Mouse (Mus musculus) B cell, adult 2 months (primary cell): ENCODE measurements around the gene Aldh1l1.

Source experiments
- DNase-seq, 2 experiments: peaks; one replicate each; pipeline ENCODE4 v3.0.0; 2022

Gene Aldh1l1

DNA sequence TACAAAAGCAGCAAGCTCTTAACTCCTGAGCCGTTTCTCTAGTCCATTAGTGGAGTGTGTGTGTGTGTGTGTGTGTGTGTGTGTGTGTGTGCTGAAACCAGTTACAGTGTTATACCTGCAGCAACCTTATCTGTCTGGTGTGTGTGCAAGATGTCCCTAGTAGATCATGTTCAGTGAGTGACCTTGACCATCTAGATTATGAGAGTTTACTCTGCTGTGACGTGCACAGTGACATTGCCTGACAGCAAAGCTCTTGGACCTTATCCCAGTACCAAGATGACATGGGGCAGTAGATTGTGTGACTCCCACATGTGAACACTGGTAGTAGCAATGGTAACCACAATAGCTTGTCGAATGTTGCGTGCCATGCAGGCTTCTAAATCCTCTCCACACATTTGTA lies 114.1 kb downstream of the Aldh1l1 start:
- DNase-seq, result no peak

DNA sequence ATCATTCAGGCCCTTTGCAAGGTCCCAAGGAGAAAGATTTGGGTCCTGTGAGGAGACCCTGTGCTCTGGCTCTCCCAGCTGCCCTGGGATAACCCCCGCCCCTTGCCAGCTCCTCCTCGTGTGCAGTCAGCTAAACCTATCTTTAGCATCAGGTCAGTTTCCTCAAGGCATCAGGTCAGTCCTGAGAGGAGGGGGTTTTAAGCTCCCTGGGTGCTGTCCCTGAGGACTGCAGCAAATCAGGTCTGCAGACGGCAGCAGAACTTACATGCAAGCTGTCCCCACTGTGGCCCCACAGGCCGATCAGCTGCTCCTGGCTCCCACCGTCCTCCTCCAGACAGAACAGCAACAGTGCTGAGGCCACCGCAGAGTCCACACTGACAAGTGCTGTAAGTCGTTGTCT lies 115.5 kb downstream of the Aldh1l1 start:
- DNase-seq, result no peak

DNA sequence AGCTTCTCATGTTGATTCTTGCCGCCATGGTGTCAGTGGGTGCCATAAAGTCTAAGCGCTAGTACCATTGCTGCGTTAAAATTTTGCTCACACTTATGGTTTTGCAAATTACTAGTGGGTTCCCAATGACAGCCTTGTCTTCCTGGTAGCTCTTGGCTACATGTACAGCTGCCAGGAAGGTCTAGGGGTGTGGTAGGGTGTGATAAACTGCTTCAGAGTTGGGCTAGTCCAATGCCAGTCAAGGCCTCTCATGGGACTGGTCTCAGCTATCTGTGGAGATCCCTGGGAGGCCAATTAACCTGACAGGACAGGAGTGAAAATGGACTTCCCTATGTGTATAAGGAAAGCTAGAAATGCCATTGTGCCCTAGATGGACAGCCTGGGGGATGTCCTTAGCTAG lies 116.1 kb downstream of the Aldh1l1 start:
- DNase-seq, result no peak

DNA sequence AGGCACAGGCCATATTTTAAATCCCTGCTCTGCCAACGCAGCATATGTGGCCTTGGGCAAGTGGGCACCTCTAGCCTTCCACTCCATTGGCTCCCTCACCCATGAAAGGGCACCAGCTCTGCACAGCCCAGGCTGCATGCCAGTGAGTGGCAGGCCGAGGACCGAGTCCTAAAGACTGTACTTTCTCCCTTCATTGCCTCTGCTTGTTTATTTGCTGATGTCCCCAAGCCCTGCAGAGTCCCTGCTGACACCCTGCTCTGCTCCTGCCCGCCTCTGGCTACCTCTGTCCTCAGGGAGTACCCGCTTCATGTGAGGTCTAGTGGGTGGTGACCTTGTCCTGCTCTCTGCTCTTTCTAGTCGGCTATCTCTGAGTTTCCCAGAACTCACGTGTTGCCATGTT lies 116.9 kb downstream of the Aldh1l1 start:
- no peak for DNase-seq

DNA sequence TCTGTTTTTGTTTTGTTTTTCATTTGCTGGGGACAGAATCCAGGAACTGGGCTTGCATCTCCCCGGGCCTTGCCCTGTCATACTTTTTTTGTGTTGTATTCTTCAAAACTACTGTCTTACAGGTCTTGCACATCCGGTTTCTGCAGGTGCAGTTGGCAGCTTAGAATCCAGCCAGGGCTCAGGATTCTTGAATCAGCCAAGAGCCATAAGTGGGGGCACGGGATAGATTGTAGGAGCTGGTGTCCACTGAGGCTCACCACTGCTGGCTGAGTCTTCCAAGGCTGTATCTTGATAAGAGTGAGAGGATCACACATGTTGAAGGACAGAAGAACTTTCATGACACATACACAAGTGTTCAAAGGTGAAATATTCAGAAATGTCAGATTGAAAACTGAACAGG lies 117.9 kb downstream of the Aldh1l1 start:
- DNase-seq, result no peak

DNA sequence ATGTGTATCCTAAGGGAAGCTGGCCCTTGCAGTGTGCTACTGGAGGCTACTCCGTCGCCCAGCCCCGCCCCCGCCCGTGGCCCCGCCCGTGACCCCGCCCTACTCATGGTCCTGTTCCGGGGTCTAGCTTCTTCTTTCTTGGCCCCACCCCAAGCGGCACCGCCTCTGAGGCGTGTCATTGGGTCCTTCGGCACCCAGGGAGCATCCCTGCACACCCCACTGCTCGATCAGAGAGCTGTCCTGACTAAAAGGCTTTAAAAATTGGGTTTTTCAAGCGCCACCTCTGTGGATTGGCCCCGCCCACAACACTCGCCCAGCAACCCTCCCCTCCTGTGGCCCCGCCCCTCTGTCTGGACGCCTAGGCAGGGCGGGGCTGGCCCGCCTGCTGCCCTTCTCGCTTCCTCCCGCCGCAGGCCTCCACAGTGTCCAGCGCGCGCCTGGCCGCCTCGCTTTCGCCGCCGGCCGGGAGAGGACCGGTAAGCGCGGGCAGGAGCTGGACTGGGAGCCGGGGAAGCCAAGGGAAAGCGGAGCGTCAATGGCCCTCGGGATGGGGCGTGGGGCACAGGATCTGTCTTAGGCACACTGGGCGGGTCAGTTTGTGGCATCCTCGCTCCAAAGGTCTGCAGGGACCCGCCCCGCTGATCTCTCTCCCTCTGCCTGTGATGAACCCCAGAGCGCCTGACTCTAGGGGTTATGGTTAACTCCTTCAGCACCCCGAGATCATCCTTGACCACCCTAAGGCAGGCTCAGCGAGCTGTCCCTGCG lies 118.5 kb downstream of the Aldh1l1 start, which contains the start of gene Slc41a3:
Gene Slc41a3, plus strand, starts transcription at position 193 of the 765 bp plus-strand sequence.
- DNase-seq, result peak; percentile 90

DNA sequence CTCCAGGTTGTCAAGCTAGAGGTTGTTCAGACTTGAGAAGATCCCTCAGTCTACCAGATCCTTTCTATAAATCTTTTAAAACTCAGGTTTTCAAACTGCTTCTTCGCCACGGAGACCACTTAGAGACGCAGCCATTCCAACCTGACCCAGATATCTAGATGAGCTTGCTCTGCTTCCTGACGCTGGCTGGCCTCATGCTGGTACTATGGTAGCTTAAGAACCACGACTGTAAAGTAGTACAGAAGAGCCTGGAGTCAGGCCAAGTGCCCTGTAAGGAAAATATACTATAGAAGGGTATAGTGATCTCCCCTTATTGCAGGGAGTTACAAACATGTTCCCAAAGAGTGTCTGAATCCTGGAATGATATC lies 119.1 kb downstream of the Aldh1l1 start:
- DNase-seq, result no peak

DNA sequence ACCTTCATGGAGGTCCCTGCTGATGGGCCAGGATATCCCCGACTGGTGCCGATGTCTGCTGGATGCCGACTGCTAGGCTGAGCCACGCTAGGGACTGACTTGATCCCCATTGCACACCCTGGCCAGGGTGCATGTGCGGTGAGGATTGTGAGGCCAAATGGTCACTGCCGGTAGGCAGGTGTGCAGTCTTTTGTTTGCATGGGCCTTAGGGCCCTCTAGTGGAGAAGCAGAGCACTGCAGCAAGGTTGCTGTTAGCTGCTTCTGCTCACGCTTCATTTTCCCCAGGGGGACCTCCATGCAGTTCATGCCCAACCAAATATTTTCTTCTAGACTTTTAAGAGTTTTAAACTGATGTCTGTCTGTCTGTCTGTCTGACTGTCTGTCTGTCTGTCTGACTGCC lies 120.3 kb downstream of the Aldh1l1 start:
- peak; percentile 77 to 78 for DNase-seq

DNA sequence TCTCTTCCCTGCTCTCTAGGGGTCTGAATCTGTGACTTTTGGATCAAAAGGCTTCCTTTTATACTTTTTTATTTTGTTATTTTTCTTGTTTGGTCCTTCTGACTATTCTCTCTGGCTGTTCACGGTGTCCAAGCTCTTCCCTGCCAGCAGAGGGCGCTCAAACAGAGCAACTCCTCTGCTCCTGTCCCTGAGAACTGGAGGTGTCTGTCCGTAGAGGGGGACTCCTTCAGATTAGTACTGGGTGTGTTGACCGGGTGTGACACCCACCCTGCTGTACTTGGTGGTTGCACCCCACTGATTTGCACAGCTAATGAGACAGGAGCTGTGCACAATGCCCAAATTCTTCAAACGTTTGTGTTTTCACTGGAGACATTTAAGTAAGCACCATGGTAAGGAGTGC lies 121.0 kb downstream of the Aldh1l1 start:
- DNase-seq, result peak; percentile 76 to 77

DNA sequence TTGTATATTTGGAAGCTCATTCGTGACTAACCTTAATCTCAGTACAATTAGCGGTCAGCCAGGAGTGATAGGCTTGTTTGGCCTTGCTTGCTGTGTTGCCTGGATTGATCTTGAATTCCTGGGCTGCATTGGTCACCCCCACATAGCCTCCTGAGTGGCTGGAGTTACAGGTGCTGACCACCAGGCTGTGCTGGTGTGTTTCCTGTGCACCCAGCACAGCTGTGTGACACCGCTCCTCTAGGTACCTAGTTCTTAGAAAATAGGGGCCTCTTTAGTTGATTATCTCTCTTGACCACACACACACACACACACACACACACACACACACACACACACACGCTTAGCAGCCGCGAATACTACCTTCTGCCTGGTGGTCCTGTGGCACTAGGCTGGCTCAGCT lies 122.0 kb downstream of the Aldh1l1 start:
- peak; percentile 17 to 33 for DNase-seq

DNA sequence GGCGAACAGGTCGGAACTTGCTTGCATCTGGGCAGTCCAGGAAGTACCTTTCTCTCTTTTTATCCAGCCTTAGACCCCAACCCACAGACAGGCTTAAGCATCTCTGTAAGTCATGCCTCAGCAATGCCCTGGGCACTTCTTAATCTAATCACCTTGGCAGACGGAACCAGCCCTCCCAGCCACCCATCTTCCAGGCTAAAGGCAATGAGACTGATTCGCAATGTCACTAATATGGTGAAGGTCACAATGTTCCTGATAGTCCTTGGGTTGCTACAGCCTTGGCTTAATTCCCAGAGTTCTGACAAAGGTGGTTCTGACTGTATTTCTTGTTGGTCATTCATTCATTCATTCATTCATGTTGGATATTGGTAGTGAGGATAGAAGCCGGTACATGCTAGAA lies 124.0 kb downstream of the Aldh1l1 start:
- no peak for DNase-seq

DNA sequence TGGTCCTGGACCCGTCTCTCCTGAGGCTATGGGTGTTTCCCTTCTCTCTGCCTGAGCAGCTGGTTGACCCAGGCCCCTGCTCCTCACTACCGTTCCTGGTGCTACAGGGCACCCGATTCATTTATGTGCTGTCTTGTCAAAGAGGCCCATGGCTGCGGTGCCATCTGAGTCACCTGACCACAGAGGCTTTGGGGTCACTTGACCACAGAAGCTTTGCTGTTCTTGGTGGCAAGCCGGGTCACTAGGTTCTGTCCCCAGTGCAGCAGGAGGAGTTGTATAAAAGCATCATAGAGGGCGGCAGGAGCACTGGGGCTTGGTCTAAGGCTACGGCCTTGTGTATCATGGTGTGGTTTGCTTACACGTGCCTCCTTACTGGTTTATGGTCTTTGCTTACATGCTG lies 127.0 kb downstream of the Aldh1l1 start:
- DNase-seq, result no peak

DNA sequence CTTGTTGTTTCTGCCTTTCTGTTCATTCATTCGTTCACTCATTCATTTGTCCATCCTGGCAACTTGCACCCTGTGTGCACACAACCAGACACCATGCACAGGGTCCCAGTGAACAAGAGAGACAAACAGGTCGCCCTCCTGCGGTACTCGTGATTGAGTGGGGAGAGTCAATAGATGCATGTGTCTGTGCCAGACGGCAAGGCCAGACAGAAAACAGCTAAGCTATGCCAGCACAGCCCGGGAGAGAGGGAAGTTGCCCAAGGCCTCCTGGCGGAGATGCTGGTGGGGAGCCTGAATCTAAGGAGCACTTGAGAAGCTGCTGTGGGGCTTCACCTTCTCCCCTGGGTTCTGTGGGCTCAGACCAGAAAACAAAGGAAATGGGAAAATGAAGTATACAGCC lies 129.1 kb downstream of the Aldh1l1 start:
- no peak for DNase-seq

DNA sequence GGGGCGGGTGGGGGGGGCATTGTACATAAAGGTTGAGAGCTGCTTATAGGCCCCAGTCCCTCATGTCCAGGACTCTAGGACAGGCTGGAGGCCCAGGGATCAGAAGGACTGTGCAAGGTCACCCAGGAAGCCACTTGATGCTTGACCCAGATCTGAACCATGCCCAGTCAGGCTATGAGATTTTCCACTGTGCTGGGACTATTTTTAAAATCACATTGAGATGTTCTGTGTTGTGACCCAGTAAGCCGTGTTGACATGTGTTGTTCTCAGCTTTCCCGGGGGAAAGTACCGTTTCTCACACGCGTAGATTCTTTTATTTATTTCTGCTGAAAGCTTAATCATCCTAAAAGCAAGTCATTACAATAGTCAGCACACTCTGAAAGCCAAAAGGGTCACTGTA lies 129.8 kb downstream of the Aldh1l1 start:
- no peak for DNase-seq

DNA sequence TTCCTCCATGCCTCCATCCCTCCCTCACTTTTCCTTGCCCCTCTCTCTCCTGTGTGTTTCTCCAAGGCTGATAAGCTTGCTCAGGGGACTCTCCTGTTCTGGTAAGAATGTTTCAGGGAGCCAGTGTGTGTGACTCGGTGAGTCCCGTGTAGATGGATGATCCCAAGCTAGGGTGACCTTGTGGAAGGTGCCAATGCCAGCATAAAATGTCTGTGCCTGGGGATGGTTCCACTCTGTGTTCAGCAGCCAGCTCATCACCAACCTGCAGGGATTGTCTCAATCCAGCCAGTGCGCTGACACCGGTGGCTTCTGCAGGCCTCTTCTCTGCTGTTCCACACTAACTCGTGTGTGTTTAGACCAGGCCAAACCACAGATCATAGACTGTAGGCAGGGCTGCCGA lies 130.3 kb downstream of the Aldh1l1 start:
- DNase-seq, result no peak

DNA sequence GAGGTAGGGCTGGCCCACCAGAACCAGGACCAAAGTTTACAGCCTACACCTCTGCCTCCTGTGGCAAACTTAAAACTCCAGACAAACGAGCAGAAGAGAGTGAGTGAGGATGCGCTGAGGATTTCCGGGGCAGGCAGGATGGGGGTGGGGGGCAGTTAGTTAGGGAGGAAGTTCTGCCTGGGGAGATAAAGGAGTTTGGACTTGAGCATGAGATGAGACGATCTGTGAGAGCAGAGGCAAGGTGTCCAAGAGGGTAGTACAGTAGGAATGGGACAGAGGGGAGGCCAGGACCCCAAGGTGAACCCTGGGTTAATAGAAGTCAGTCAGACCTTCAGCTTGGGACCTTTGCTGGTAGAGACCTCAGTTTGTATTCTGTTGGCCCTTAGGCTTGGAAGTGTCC lies 132.0 kb downstream of the Aldh1l1 start:
- peak in 1 of 2 experiments; percentile 13 for DNase-seq

DNA sequence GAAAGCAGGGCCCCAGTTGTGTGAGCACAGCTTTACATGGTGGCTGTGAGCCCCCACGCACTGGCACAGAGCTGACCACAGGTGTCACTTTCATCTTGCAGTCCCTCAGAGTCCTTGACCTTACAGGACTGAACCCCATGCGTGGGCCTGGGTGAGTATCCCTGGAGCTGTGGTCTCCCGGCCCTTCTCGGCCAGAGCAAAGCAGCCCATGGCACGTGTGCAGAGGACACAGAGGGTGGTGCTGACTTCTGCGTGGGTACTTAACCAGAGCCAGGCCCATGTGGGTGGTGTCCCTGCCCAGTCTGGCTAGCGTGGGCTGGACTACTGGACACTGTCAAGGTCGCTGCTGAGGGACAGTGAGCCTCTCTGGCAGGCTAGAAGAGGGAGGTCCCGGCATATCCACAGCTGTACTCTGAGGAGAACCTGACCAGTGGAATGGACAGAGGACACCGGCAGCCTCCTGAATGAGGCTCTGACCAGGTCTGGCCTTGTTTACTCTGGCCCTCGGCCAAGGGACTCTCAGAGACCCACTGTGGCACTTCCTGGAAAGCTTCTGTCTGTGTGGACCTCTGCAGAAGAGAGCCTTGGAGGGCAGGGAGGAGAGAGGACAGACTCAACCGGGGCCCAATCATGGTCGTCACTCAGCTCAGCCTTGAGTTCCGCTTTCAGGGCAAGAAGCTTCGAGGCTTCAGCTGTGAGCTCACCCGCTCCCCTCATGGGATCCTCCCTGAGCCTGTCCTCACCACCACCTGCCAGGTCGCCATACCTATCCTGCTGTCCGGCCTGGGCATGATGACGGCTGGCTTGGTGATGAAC lies 132.8 kb downstream of the Aldh1l1 start:
- peak; percentile 22 to 29 for DNase-seq

DNA sequence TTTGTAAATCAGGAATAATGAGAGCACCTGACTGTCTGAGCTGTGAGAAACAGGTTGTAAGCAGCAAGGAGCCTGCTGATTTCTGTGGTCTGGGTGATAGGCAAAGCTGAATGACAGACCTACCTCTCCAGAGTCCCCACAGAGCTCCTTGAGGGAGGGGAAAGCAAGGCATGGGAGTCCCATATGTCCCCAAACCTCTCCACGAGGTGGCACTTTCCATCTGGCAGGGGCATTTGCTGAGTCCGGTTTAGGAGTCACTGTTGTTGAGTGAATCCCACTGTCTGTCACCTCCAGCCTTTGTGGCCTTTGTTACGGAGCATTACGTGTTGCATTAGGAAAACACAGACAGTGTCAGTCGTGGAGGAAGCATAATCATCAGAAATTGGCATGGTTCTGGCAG lies 133.7 kb downstream of the Aldh1l1 start:
- DNase-seq, result no peak

DNA sequence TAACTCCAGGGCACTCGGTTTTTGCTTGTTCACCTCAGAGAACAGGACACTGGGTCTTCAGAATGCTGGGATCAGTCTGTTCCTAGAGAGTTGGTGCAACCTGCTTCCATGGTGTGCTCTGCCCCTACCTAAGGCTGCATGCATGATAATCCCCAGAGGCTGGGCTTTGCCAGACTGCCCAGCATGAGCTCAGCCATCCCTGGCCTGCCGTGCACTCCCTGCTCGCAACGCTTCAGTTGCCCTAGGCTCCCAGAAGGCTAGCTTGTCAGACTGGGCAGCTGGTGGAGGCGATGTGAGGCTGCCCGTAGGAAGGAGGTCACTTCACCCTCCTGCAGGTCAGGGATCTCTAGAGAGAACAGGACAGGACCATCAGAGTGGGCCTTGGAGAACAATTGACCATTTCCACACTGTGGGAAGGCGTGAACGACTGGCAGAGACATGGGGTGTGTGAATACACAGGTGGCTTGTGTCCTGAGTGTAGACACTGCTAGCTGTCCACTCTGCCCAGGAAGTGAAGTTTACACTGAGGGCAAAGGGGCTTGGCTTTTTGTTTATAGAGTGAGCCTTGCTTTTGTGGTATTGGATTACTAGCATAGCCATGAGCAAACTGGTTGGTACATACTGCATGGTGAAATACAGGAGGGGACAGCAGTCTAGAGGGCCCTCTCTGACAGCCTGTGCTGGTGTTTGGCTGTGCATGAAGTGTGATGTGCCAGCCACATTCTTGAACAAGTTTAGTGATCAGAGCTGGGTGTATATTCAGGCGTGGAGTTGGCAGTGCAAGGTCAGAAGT lies 134.8 kb downstream of the Aldh1l1 start:
- no peak for DNase-seq

DNA sequence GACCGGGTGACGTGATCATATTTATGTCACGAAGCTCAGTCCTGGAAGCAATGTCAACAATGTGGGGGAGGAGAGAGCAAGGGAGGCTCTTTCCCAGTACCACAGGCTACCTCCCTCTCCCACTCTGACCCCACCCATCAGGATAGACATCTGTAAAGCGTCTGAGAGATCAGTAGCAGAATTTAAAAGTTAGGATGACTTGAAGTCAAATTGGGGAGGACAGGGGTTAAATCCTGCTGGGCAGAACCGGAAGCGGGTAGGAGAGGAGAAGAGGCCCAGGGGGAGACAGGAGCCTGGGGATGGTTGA lies 135.3 kb downstream of the Aldh1l1 start:
- DNase-seq, result no peak

DNA sequence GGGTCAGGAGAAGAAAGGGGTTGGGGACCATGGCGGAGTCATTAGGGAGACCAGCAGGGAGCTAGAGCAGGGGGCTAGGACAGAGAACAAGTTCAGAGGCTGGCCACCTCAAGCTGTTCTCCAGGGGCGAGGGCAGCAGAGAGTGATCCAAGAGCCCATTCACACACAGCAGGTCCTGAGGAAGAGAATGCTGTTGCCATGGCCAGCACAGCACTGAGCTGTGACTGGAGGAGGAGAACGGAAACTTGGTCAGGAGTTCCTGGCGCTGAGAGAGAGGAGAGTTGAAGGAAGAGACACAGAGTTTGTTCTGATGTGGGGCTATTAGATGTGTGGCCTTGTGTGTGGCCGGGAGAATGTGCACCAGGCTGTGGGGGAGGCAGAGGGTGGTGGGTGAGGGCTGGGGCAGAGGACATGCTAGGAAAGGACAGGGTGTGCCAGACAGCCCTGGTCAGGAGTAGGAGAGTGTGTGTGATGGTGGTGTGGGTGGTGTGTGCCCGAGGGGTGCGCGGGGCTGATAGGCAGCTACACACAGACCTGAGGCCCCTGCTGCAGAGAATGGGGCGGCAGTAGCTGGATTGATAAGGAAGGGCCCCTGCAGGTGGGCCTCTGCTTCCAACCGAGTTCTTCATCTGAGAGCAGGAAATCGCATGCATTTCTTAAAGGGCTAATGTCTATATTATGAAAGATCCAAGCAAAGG lies 136.7 kb downstream of the Aldh1l1 start:
- no peak for DNase-seq

DNA sequence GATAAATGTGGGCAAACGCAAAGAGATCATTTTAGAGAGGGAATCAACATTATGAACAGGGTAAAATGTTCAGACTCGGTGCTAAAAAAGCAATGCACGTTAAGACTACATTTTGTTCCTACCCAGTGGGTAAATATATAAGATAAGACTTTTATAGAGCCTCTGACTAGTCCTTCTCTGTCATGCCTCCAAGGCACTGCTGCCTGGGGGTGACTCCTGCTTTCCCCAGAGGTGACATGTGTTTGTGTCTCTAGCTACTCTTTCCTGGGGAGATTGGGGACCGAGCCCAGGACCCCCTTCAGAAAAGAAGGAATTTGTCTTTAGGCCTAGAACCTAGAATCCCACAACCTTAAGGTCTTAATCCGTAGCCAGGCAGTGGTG lies 137.2 kb downstream of the Aldh1l1 start:
- DNase-seq, result no peak

DNA sequence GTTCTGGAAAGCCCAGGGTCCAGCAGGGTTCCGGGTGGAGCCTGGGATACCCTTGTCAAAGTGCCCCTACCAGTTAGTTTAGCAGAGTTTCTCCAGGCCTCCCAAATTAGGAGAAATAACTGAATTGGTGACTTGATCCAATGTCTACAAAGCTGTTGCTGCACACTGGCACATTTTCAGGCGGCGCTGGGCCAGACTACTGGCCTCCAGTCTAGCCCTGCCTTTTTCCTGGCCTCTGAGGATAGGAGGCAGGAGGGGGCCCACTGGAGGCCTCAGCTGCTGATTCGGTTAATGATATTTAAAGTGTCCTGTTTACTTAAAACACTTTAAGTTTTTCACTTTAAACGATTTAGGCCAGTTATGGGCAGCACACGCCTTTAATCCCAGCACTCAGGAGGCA lies 138.0 kb downstream of the Aldh1l1 start:
- DNase-seq, result no peak
